Mouse (Mus musculus) mesoderm, embryonic 11.5 days (tissue): ENCODE measurements around the gene Xirp2.

Experiments
- DNase-seq: peaks from one replicate; pipeline ENCODE4 v3.0.0-alpha.2; 2012; ENCODE audit warnings: low read depth, low spot score

Gene Xirp2

GRCm38 (mm10) chr2:67564851-67565479, 119.2 kb downstream of the Xirp2 start:
- peak; percentile 63 for DNase-seq

DNA sequence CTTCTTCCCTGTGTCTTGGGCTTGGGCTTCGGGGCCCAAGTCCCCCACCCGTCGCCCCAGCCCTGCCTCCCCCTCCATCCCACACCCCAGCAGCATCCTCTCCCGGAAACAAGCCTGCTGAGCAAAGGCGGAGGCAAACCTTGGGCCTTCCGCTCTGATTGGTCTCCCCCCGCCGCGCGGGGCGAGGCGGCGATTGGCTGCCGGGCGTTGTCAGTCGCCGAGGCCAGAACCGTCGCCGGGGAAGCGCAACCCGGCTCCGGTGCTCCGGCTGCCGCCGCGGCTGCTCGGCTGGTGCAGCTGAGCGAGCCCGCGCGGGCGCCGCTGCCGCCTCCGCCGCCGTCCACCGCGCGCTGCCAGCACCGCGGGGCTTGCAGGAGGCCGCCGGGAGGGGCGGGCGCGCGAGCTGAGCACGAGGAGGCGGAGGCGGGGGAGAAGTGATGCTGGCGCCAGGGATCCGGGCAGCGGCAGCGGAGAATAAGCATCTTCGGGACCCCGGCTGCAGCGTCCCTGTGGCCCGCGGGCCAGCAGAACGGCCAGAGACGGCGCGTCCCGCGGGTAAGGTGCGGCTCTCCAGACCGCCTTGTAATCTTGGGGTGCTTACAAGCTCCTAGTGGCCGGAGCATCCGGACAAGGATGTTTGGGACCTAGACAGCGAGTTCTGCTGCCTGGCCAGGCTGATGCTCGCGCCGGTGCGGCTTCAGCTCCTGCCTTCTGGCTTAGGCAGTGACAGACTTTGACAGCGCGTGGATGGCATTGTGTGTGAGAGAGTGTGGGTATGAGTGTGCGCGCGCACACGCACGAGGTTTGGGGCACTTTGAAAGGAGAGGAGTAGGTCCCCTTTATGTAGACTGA, 119.9 kb downstream of the Xirp2 start, which contains the start of gene B3galt1:
Gene B3galt1, plus strand, starts transcription at position 392 of the 852 bp plus-strand sequence.
- peak; percentile 92 for DNase-seq

DNA sequence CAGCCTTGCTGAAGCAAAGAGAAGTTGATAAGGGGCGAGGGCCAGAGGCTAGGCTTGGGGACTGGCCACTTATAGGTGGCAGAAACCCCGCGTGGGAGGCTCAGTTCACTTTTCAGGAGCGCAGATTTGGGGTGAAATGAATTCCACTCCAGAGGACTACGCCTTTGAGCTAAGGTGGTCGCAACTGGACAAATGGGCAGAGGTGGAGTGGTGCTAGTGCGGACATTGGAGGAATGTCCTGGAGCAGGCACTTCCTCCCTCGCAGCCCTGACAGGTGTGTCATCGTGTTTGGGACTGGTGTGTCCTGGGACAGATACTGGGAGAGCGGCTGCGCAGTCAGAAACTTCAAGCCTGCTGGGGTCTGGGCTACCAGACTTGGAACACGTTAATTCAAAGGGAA, 120.8 kb downstream of the Xirp2 start:
- no peak for DNase-seq

GRCm38 (mm10) chr2:67567141-67567680, 121.4 kb downstream of the Xirp2 start:
- DNase-seq, result peak; percentile 10
